Mouse (Mus musculus): ENCODE results near the gene Cass4. TPM values are rescaled to one million over a fixed set of nuclear protein-coding genes. Genes with fewer than 3 reads are reported as not detected.
A peak's percentile ranks its signal among the peaks of the same experiment; 100 is the strongest.

Gene Cass4
- polyA plus RNA-seq, 1 experiment from 2014 or later: 1.1 TPM

DNA sequence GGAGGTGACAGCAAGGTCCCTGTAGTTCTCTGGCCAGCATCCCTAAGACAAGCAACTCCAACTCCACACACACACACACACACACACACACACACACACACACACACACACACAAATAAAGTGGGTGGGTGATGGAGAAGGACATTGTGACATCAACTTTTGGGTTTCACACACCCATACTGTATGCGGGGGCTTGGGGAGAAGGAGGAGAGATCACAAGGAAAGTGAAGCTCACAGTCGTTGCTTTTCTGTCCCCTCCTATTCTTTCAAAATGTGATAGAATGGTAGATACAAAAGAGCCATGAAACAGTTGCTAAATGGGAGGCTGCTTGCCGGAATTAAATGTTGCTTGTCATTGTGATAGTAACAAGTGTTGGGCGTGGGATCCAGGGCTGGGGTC is 1.1 kb downstream of the Cass4 start:
- no peak overlapping the region for H3K9ac ChIP-seq (ENCODE audit: low read depth, low read length)
- no peak for ATAC-seq (replicated peaks; ENCODE audit: low FRiP score)

DNA sequence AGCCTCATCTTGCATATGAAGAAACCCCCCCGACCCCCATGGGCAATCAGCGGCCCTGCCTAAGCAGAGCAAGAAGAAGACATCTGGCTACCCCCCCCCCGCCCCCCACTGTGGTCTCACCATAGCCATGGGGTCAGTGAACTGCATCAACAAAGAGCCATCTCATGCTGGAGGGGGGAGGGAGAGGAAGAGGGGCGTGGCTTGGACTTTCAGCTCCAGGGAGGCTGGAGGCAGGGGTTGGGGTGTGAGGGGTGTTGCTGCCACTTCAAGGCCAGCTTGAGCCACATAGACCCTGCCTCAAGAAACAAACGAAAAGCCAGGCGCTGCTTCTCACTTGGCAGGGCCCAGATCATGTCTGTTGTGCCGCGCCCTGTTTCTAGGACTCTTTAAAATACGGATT is 2.4 kb downstream of the Cass4 start:
- Histone ChIP-seq H3K36me3 (ENCODE audit: control insufficient read depth, insufficient read depth, low read length) (no peaks in the 10 kb centered on the region), H3K4me2 (no peak overlapping the region), H3K9ac (ENCODE audit: low read depth, low read length) (no peak overlapping the region), H3K27me3 (replicated peaks; ENCODE audit: control insufficient read depth, insufficient read depth, low read length) (no peaks in the 10 kb centered on the region), H3K4me1 (replicated peaks; ENCODE audit: control insufficient read depth, insufficient read depth, low read length) (peaks cover 2% of the 10 kb centered on the region; the same call in 1 of the 2 replicates), H3K9me3 (ENCODE audit: control insufficient read depth, low read length) (no peaks in the 10 kb centered on the region), H3K4me3 (ENCODE audit: low read depth, low read length) (no peak overlapping the region), H3K27ac (ENCODE audit: low read depth, low read length) (no peak overlapping the region)
- DNase-seq (ENCODE audit: low spot score): no peak
- 54% methylated on average over 9 of the region's 9 CpGs for WGBS
- ATAC-seq (replicated peaks; ENCODE audit: low FRiP score): no peak

More for the DNA sequence above, 1.1 kb downstream of the Cass4 start:
- H3K4me1 ChIP-seq (replicated peaks; ENCODE audit: control insufficient read depth, insufficient read depth, low read length): peaks cover 2% of the 10 kb centered on the region; the same call in 1 of the 2 replicates
- 69% methylated on average over 4 of the region's 4 CpGs for WGBS
- no peaks in the 10 kb centered on the region for H3K27me3 ChIP-seq (replicated peaks; ENCODE audit: control insufficient read depth, insufficient read depth, low read length)
- H3K4me2 ChIP-seq: no peak overlapping the region
- no peak overlapping the region for H3K27ac ChIP-seq (ENCODE audit: low read depth, low read length)
- H3K4me3 ChIP-seq (ENCODE audit: low read depth, low read length): no peak overlapping the region
- no peak for DNase-seq (ENCODE audit: low spot score)
- H3K9me3 ChIP-seq (ENCODE audit: control insufficient read depth, low read length): no peaks in the 10 kb centered on the region
- H3K36me3 ChIP-seq (ENCODE audit: control insufficient read depth, insufficient read depth, low read length): no peaks in the 10 kb centered on the region

DNA sequence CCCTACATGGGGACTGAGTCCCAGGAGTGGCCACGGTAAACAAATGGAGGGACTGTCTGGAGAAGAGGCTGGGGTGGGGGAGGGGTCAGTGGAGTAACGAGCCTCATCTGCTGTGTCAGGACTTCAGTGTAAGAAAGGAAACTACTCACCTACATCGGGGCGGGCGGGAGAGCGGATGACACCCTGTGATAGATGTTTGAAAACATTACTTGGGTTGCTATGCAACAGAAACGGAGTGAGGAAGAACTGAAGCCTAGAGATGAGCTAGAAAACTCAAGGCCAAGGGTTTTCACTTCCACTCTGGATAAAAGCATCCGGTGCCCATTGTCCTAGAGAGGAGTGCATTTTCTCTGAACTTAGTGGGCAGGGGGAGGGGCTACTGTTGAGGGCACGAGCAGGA is 6.3 kb downstream of the Cass4 start:
- no peaks in the 10 kb centered on the region for H3K27me3 ChIP-seq (replicated peaks; ENCODE audit: control insufficient read depth, insufficient read depth, low read length)
- 37% methylated on average over 9 of the region's 9 CpGs for WGBS
- H3K9me3 ChIP-seq (ENCODE audit: control insufficient read depth, low read length): no peaks in the 10 kb centered on the region
- H3K9ac ChIP-seq (ENCODE audit: low read depth, low read length): no peak overlapping the region
- no peaks in the 10 kb centered on the region for H3K36me3 ChIP-seq (ENCODE audit: control insufficient read depth, insufficient read depth, low read length)
- no peak overlapping the region for H3K27ac ChIP-seq (ENCODE audit: low read depth, low read length)
- H3K4me2 ChIP-seq: no peak overlapping the region
- DNase-seq (ENCODE audit: low spot score) (no peak), ATAC-seq (replicated peaks; ENCODE audit: low FRiP score) (no peak)
- no peak overlapping the region for H3K4me3 ChIP-seq (ENCODE audit: low read depth, low read length)
- no peaks in the 10 kb centered on the region for H3K4me1 ChIP-seq (replicated peaks; ENCODE audit: control insufficient read depth, insufficient read depth, low read length)

- DNase-seq (ENCODE audit: low spot score) (no peak), ATAC-seq (replicated peaks; ENCODE audit: low FRiP score) (peak; percentile 40; the same call in 1 of the 2 replicates)
- Histone ChIP-seq H3K27ac (ENCODE audit: low read depth, low read length) (peak overlapping the region; percentile 23; the same call in 1 of the 2 replicates), H3K9me3 (ENCODE audit: control insufficient read depth, low read length) (no peaks in the 10 kb centered on the region), H3K36me3 (ENCODE audit: control insufficient read depth, insufficient read depth, low read length) (no peaks in the 10 kb centered on the region), H3K27me3 (replicated peaks; ENCODE audit: control insufficient read depth, insufficient read depth, low read length) (no peaks in the 10 kb centered on the region), H3K4me3 (ENCODE audit: low read depth, low read length) (no peak overlapping the region), H3K4me1 (replicated peaks; ENCODE audit: control insufficient read depth, insufficient read depth, low read length) (no peaks in the 10 kb centered on the region), H3K4me2 (no peak overlapping the region; the same call in 1 of the 2 replicates), H3K9ac (ENCODE audit: low read depth, low read length) (no peak overlapping the region)
- WGBS: 52% methylated on average over 13 of the region's 13 CpGs
Observed at GRCm38 (mm10) chr2:172401116-172401825, 7.7 kb downstream of the Cass4 start.

DNA sequence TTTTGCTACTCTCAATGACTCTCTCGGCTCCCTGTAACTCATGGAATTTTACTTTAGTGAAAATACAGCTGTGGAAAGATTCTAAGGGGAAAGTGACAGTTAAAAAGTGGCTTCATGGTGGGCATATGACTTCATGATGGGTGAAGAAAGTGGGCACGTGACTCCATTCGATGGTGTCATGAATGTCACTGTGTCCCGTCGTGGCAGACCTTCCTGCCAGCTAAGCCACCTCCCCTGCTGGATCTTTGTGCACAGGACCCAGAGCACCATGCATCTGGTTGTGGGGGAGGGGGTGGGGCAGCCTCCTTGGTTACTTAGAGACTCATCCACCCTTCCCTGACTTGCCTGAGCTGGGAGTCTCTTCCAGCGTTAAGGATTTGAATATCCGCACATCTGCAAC is 10.6 kb downstream of the Cass4 start:
- Histone ChIP-seq H3K27me3 (replicated peaks; ENCODE audit: control insufficient read depth, insufficient read depth, low read length) (no peaks in the 10 kb centered on the region), H3K4me3 (ENCODE audit: low read depth, low read length) (no peak overlapping the region), H3K27ac (ENCODE audit: low read depth, low read length) (no peak overlapping the region), H3K9me3 (ENCODE audit: control insufficient read depth, low read length) (no peaks in the 10 kb centered on the region), H3K4me2 (no peak overlapping the region), H3K36me3 (ENCODE audit: control insufficient read depth, insufficient read depth, low read length) (no peaks in the 10 kb centered on the region), H3K9ac (ENCODE audit: low read depth, low read length) (no peak overlapping the region), H3K4me1 (replicated peaks; ENCODE audit: control insufficient read depth, insufficient read depth, low read length) (no peaks in the 10 kb centered on the region)
- 52% methylated on average over 7 of the region's 7 CpGs for WGBS
- no peak for ATAC-seq (replicated peaks; ENCODE audit: low FRiP score)
- no peak for DNase-seq (ENCODE audit: low spot score)

- no peaks in the 10 kb centered on the region for H3K4me1 ChIP-seq (replicated peaks; ENCODE audit: control insufficient read depth, insufficient read depth, low read length)
Observed at GRCm38 (mm10) chr2:172405011-172405410, 11.4 kb downstream of the Cass4 start.

DNA sequence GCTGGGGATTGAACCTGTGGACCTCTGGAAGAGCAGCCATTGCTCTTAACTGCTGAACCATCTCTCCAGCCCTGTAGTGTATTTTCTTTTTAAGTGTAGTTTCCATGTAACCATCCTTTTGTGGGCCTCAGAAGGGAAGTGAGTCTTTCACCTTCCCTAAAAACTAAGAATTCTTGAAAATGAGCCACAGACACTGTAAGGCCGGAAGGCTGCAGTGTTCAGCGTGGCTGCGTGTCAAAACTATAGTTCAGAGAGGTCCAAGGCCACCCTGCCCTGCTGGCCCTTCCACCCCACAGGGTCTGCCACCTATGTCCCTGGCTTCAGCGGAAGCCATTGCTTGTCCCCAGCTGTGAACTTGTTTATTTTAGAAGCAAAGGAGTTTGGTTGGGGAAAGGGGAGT is 12.6 kb downstream of the Cass4 start:
- H3K4me3 ChIP-seq (ENCODE audit: low read depth, low read length): no peak overlapping the region
- no peak overlapping the region for H3K4me2 ChIP-seq
- H3K27me3 ChIP-seq (replicated peaks; ENCODE audit: control insufficient read depth, insufficient read depth, low read length): no peaks in the 10 kb centered on the region
- WGBS: 59% methylated on average over 4 of the region's 4 CpGs
- H3K27ac ChIP-seq (ENCODE audit: low read depth, low read length): no peak overlapping the region
- no peaks in the 10 kb centered on the region for H3K4me1 ChIP-seq (replicated peaks; ENCODE audit: control insufficient read depth, insufficient read depth, low read length)
- no peaks in the 10 kb centered on the region for H3K36me3 ChIP-seq (ENCODE audit: control insufficient read depth, insufficient read depth, low read length)
- ATAC-seq (replicated peaks; ENCODE audit: low FRiP score): no peak
- DNase-seq (ENCODE audit: low spot score): no peak
- H3K9ac ChIP-seq (ENCODE audit: low read depth, low read length): no peak overlapping the region
- H3K9me3 ChIP-seq (ENCODE audit: control insufficient read depth, low read length): no peaks in the 10 kb centered on the region

More at GRCm38 (mm10) chr2:172405011-172405410, 11.4 kb downstream of the Cass4 start:
- DNase-seq (ENCODE audit: low spot score) (no peak), ATAC-seq (replicated peaks; ENCODE audit: low FRiP score) (no peak)
- no peak overlapping the region for H3K4me2 ChIP-seq
- H3K27me3 ChIP-seq (replicated peaks; ENCODE audit: control insufficient read depth, insufficient read depth, low read length): no peaks in the 10 kb centered on the region
- WGBS: 49% methylated on average over 3 of the region's 3 CpGs
- H3K36me3 ChIP-seq (ENCODE audit: control insufficient read depth, insufficient read depth, low read length): no peaks in the 10 kb centered on the region
- H3K4me3 ChIP-seq (ENCODE audit: low read depth, low read length): no peak overlapping the region
- no peaks in the 10 kb centered on the region for H3K9me3 ChIP-seq (ENCODE audit: control insufficient read depth, low read length)
- no peak overlapping the region for H3K9ac ChIP-seq (ENCODE audit: low read depth, low read length)
- H3K27ac ChIP-seq (ENCODE audit: low read depth, low read length): no peak overlapping the region

DNA sequence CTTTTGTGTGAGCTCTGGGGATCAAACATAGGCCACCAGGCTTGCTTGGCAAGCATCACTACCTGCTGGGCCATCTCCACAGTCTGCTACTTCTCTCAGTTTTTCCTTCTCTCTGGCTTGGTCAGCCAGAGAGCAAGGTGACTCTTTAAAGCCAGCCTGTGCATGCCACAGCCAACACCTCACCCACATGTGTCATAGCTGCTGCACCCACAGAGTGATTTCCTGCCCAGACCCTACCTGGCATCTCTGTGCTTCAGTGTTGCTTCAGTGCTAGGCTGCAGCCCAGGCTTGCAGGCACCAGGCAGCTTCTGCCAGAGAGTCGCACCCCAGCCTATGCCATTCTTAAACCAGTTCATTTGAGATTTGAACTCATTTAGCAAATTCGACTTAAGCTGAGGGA is 13.9 kb downstream of the Cass4 start:
- Histone ChIP-seq H3K4me2 (no peak overlapping the region), H3K36me3 (ENCODE audit: control insufficient read depth, insufficient read depth, low read length) (no peaks in the 10 kb centered on the region), H3K9ac (ENCODE audit: low read depth, low read length) (no peak overlapping the region), H3K27ac (ENCODE audit: low read depth, low read length) (no peak overlapping the region), H3K27me3 (replicated peaks; ENCODE audit: control insufficient read depth, insufficient read depth, low read length) (no peaks in the 10 kb centered on the region), H3K4me1 (replicated peaks; ENCODE audit: control insufficient read depth, insufficient read depth, low read length) (0 out of 2 replicates have a peak, but pooled peaks cover 1% of the 10 kb centered on the region), H3K4me3 (ENCODE audit: low read depth, low read length) (no peak overlapping the region), H3K9me3 (ENCODE audit: control insufficient read depth, low read length) (no peaks in the 10 kb centered on the region)
- 68% methylated on average over 2 of the region's 2 CpGs for WGBS
- no peak for DNase-seq (ENCODE audit: low spot score)
- no peak for ATAC-seq (replicated peaks; ENCODE audit: low FRiP score)

- 64% methylated on average over 2 of the region's 2 CpGs for WGBS
Observed at GRCm38 (mm10) chr2:172410686-172411085, 17.1 kb downstream of the Cass4 start.

More at GRCm38 (mm10) chr2:172410686-172411085, 17.1 kb downstream of the Cass4 start:
- DNase-seq (ENCODE audit: low spot score): no peak
- H3K9ac ChIP-seq (ENCODE audit: low read depth, low read length): no peak overlapping the region
- no peak overlapping the region for H3K4me2 ChIP-seq
- H3K27me3 ChIP-seq (replicated peaks; ENCODE audit: control insufficient read depth, insufficient read depth, low read length): no peaks in the 10 kb centered on the region
- no peak overlapping the region for H3K4me3 ChIP-seq (ENCODE audit: low read depth, low read length)
- H3K4me1 ChIP-seq (replicated peaks; ENCODE audit: control insufficient read depth, insufficient read depth, low read length): peaks cover 10% of the 10 kb centered on the region
- no peak for ATAC-seq (replicated peaks; ENCODE audit: low FRiP score)
- no peaks in the 10 kb centered on the region for H3K9me3 ChIP-seq (ENCODE audit: control insufficient read depth, low read length)
- H3K27ac ChIP-seq (ENCODE audit: low read depth, low read length): no peak overlapping the region
- no peaks in the 10 kb centered on the region for H3K36me3 ChIP-seq (ENCODE audit: control insufficient read depth, insufficient read depth, low read length)

Data from liver, embryonic 11.5 days (tissue).